Mouse (Mus musculus) embryonic facial prominence, embryonic 10.5 days (tissue): Measurements from ENCODE around the gene Fbxl16. TPM values are rescaled to one million over a fixed set of nuclear protein-coding genes. Genes with fewer than 3 reads are reported as not detected.
A peak's percentile ranks its signal among the peaks of the same experiment; 100 is the strongest.

Experiments used
- DNase-seq: peaks from one replicate; pipeline ENCODE4 v3.0.0-alpha.2; 2017; ENCODE audit warnings: low spot score
- H3K27ac ChIP-seq: fragments of 300-500 bp; sonication (generic); replicated peaks from 2 replicates; pipeline ENCODE4 v1.5.1; 2016; ENCODE audit warnings: mild to moderate bottlenecking
- H3K27me3 ChIP-seq: fragments of 300-500 bp; sonication (generic); replicated peaks from 2 replicates; pipeline ENCODE4 v1.6.1; 2016; ENCODE audit warnings: low read depth, mild to moderate bottlenecking; ENCODE audit not compliant: poor library complexity, severe bottlenecking
- H3K36me3 ChIP-seq: fragments of 300-500 bp; sonication (generic); replicated peaks from 2 replicates; pipeline ENCODE4 v1.6.1; 2016; ENCODE audit warnings: mild to moderate bottlenecking, moderate library complexity
- H3K4me1 ChIP-seq: fragments of 300-500 bp; sonication (generic); 2 replicates; pipeline ENCODE4 v1.6.1; 2016
- H3K4me3 ChIP-seq: fragments of 300-500 bp; sonication (generic); 2 replicates; pipeline ENCODE4 v1.5.1; 2016; ENCODE audit warnings: mild to moderate bottlenecking, moderate library complexity
- H3K9me3 ChIP-seq: fragments of 300-500 bp; sonication (generic); 2 replicates; pipeline ENCODE4 v1.6.1; 2016; ENCODE audit warnings: mild to moderate bottlenecking
- WGBS: fragments of 180-500 bp; shearing (Covaris S2); methylation state at CpG from one replicate; pipeline ENCODE4 v1.1.7; 2016; 5-methylcytosine and 5-hydroxymethylcytosine counted together
- polyA plus RNA-seq: library from polyadenylated mRNA; unstranded; fragments of >200 nt; fragmentation: Nextera tagmentation; extraction: Ambion mirVana; gene quantifications from 2 replicates; pipeline ENCODE4 v1.2.1, GENCODE M21; 2016

Fbxl16 gene
- 5.0 and 5.1 TPM in 2 replicates for polyA plus RNA-seq

DNA sequence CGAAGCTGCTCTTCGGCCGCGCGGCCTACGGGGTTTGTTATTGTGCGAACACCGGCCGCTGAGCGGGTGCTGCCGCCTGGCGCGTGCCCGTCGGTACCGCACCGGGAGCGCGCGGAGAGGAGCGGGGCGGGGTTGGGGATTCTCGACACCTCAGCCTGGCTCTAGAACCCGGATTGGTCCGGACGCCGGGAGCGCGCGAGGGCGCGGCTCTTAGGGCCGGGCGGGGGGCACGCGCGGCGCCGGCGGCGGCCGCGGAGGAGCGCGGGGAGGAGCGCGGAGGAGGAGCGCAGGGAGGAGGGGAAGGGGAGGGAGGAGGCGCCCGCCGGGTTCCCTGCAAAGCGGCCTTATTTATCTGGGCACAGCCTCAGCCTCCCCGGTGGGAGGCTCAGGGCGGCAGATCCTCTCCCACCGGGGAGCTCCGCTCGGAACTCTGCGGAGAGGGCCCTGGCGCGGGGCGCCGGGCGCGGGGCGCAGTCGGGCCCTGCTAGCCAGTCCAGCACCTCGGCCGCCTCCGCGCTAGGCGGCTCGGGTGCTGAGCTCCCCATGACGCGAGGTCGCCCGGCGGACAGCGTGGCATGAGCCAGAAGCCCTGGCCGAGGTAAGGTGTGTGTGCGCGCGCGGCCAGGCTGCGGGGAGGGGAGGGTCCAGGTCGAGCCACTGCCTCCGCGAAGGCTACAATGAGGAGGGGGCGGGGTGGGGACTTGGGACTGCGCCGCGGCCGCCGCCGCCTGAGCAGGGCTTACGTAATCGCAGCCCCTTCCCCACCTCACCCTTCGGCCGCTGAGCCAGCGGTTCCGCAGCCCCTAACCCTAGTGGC, at the start of gene Fbxl16:
Fbxl16 (plus strand) TSS at position 297 of the 817 bp plus-strand sequence.
- DNase-seq, result peak; percentile 88
- Histone ChIP-seq H3K4me3 (peak within 1 kb of the TSS; percentile 82), H3K27me3 (peaks cover 68% of the 10 kb centered on the region), H3K27ac (peak within 1 kb of the TSS; percentile 86), H3K9me3 (no peaks in the 10 kb centered on the region), H3K4me1 (peaks cover 34% of the 10 kb centered on the region), H3K36me3 (no peaks in the 10 kb centered on the region)
- WGBS, result under 1% methylated on average over 97 of the region's 100 CpGs

DNA sequence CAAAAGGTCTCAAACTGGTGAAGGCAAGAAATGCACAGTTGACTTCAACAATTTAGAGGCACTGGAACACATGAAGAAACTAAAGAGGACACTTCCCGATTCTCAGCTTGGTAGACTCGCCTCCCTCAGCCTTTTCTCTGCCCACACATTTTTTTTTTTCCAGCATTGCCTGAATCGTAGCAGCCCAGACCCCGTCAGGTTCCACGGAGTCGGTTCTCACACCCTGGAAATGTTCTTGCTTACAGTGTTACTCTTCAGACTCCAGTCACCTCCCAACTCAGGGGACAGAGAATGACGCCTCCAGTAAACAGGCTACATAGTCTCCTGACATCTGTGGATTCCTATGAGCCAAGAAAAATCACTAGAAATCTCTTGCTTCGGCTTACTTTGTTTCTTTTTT, 48.7 kb upstream of the Fbxl16 start:
- no peaks in the 10 kb centered on the region for H3K36me3 ChIP-seq
- H3K27ac ChIP-seq, result no peak overlapping the region
- WGBS, result 78% methylated on average over 8 of the region's 8 CpGs
- peaks cover 23% of the 10 kb centered on the region for H3K4me1 ChIP-seq
- no peak for DNase-seq
- H3K4me3 ChIP-seq, result no peak overlapping the region
- peaks cover 5% of the 10 kb centered on the region; the same call in 1 of the 2 replicates for H3K27me3 ChIP-seq
- no peaks in the 10 kb centered on the region for H3K9me3 ChIP-seq

DNA sequence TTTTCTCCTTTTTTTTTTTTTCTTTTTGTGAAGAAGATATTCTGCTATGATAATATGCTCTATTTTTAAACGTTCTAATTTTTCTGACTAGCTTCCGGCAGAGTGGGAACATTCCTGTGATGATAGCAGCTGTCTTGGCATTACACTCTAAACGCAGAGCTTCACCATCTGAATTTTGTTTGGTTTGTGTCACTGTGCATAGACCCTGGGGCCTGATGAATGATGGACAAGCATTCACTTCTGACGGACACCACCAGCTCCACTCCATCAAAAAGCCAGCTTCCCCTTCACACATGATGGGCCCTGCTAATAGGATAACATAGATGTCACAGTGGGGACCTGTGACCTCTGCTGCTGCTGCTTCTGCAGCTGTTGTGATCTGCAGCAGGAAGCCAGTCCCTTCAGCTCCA, 47.3 kb upstream of the Fbxl16 start:
- peaks cover 15% of the 10 kb centered on the region for H3K4me1 ChIP-seq
- no peaks in the 10 kb centered on the region for H3K9me3 ChIP-seq
- DNase-seq, result no peak
- H3K36me3 ChIP-seq, result no peaks in the 10 kb centered on the region
- H3K4me3 ChIP-seq, result no peak overlapping the region
- H3K27me3 ChIP-seq, result peaks cover 5% of the 10 kb centered on the region; the same call in 1 of the 2 replicates
- no peak overlapping the region for H3K27ac ChIP-seq
- 43% methylated on average over 4 of the region's 4 CpGs for WGBS

DNA sequence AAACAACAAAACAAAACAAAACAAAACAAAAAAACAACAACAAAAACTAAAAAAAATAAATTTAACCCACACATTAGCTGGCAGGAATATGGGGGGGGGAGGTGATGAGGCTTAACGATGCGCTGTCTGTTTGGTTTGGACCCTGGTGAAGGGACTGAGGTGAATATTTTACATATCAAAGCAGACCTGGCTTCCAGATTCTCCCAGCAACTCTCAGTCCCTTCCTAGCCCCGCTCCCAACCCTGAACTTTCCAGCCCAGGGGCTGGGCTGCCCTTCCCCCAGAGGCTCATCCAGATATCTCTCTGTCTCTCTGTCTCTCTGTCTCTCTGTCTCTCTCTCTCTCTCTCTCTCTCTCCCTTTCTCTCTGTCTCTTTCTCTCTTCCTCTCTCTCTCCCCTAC, 46.3 kb upstream of the Fbxl16 start:
- Histone ChIP-seq H3K4me3 (no peak overlapping the region), H3K36me3 (no peaks in the 10 kb centered on the region), H3K27ac (no peak overlapping the region), H3K27me3 (peaks cover 13% of the 10 kb centered on the region; the same call in 1 of the 2 replicates), H3K9me3 (no peaks in the 10 kb centered on the region), H3K4me1 (peaks cover 9% of the 10 kb centered on the region; the same call in 1 of the 2 replicates)
- no peak for DNase-seq
- WGBS, result 39% methylated on average over 3 of the region's 3 CpGs

DNA sequence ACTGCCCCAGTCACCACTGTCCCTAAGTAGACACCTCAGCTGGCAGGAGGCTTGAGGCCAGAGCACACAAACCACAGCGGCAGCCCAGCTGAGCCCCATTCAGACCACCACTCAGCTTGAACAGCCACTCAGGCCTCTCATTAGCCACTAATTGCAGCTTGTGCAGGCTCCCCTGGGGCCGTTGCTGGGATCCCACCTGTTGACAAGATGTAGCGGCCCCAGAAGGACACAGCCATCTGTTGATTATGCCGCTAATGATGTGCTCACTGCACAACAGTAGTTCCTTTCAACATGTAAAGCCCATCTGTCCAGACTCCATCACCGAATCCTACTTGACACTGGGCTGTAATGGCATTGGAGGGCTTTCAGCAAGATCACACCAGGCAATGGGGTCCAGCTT, 43.0 kb upstream of the Fbxl16 start:
- no peak overlapping the region for H3K4me3 ChIP-seq
- no peaks in the 10 kb centered on the region for H3K9me3 ChIP-seq
- peak; percentile 62 for DNase-seq
- H3K36me3 ChIP-seq, result no peaks in the 10 kb centered on the region
- peaks cover 24% of the 10 kb centered on the region for H3K27me3 ChIP-seq
- H3K4me1 ChIP-seq, result peaks cover 8% of the 10 kb centered on the region; the same call in 1 of the 2 replicates
- H3K27ac ChIP-seq, result no peak overlapping the region
- WGBS, result 47% methylated on average over 5 of the region's 5 CpGs

DNA sequence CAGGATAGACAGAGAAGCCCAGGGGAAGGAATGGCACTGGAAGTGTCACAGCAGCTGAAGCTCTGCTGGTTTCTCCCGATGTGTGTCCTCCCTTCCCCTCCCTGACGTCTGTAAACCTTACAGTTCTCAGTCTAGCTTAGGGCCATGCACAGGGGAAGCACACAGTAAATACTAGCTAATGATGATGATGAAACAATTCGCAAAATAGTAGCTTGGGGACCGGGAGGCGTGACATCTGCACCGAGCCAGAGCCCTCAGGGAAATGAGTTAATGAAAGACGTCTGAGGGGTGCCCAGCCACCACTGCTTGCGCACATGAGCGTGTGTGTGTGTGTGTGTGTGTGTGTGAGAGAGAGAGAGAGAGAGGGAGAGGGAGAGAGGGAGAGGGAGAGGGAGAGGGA, 39.6 kb upstream of the Fbxl16 start:
- Histone ChIP-seq H3K4me3 (no peak overlapping the region), H3K9me3 (no peaks in the 10 kb centered on the region), H3K4me1 (peaks cover 12% of the 10 kb centered on the region), H3K27ac (no peak overlapping the region), H3K27me3 (peaks cover 24% of the 10 kb centered on the region), H3K36me3 (no peaks in the 10 kb centered on the region)
- no peak for DNase-seq
- 46% methylated on average over 9 of the region's 9 CpGs for WGBS

DNA sequence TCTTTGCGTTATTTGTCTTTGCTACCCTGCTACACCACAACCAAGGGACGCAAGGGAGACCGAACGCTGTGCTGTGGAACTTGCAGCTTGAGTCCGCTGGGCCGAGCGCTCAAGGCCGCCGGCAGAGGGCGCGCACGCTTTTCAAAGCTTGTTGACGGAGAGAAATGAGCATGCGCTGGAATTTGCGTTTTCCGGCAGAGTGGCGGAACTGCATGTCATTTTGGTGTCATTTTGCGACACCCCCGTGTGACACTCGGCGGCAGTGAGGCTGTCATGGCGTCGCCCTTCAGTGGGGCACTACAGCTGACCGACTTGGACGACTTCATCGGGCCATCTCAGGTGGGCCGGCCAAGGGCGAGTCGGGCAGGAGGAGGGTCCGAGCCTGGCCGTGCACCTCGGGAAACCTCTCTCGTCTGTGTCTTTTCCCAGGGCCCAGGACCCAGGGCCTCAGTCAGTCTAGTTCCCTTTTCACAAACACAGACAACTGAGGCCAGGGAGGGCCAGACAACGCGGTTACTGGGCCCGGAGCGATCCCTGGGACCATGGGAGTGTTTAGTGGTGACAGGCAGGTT, 35.2 kb upstream of the Fbxl16 start, which contains the start of gene Narfl:
Narfl (plus strand) TSS at position 228 of the 572 bp plus-strand sequence.
- Histone ChIP-seq H3K4me3 (peak within 1 kb of the TSS; percentile 85), H3K9me3 (no peaks in the 10 kb centered on the region), H3K27ac (peak within 1 kb of the TSS; percentile 82), H3K4me1 (peaks cover 18% of the 10 kb centered on the region), H3K27me3 (peaks cover 8% of the 10 kb centered on the region; the same call in 1 of the 2 replicates), H3K36me3 (peaks cover 11% of the 10 kb centered on the region)
- under 1% methylated on average over 37 of the region's 37 CpGs for whole genome bisulfite sequencing
- peak; percentile 98 for DNase-seq

DNA sequence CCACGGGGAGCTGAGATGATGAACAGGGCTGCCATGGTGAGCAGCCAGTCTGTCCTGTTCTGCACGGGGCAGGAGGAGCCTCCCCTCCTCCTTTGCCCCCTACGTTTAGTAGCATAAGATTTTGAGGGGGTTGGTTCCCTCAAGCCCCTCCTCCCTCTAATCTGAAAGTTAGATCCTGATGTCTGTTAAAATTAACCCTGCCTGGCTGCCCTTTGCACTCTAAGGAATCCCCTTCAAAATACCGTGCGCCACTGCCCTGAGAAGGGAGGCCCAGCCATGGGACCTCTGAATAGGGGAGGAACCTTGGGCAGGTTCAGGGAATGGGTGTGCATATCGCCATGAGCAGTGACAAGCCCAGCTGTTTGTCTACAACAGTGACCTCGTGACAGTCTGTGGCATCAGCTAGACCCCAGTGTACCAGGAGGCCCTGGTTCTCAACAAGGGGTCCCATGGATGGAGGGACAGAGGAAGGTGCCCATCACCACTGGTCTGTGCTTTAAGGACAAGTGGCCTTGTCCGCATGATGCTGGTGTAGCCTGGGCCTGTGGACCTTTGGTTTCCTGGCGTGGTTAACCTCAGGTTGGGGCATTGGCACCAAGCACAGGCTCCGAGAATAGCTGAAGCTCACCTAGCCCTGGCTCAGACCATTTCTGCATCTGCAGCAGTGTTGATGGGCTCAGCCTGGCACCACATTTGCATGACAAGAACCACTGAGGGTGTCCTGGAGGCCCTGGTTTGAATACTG, 33.4 kb upstream of the Fbxl16 start:
- H3K4me3 ChIP-seq, result peak overlapping the region; percentile 16; the same call in 1 of the 2 replicates
- 81% methylated on average over 10 of the region's 10 CpGs for WGBS
- no peak for DNase-seq
- H3K27ac ChIP-seq, result no peak overlapping the region
- H3K36me3 ChIP-seq, result peaks cover 23% of the 10 kb centered on the region
- H3K4me1 ChIP-seq, result peaks cover 18% of the 10 kb centered on the region
- H3K27me3 ChIP-seq, result no peaks in the 10 kb centered on the region
- no peaks in the 10 kb centered on the region for H3K9me3 ChIP-seq

DNA sequence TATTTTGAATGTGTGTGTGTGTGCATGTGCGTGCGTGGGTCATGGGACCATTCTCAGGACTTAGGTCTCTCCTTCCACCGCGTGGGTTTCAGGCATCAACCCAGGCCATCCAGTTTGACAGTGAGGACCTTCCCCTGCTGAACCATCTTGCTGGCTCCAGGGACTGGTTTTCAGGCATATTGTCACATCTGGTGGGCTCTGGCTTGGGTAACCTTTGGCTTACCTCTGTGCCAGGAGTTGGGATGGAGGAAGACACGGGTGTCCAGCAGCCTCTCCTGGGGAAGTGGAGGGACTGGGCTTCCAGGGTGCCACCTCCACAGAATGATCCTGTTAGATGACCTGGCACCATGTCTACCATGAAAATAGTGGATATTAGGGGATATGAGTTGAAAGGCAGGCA, 30.9 kb upstream of the Fbxl16 start:
- 94% methylated on average over 5 of the region's 5 CpGs for WGBS
- Histone ChIP-seq H3K4me1 (peaks cover 22% of the 10 kb centered on the region), H3K36me3 (peaks cover 48% of the 10 kb centered on the region), H3K4me3 (no peak overlapping the region), H3K27me3 (no peaks in the 10 kb centered on the region), H3K9me3 (no peaks in the 10 kb centered on the region), H3K27ac (no peak overlapping the region)
- no peak for DNase-seq

DNA sequence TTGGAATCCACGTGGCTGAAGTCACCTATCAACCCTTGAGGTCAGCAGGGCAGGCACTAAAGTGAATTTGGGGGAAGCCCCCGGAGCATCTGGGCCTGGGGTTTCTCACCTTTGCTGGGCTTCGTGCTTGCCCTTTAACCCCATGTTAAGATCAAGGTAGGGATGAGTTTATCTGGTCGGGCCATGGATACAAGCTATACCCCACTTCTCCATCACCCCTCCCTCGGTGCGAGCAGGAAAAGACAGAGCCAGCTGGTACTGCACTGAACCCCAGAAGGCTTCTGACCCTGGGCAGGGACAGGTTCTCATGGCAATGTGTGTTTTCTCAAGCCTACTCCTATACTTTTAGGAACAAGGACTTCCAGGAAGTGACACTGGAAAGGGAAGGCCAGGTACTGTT, 27.5 kb upstream of the Fbxl16 start:
- 83% methylated on average over 6 of the region's 6 CpGs for WGBS
- DNase-seq, result no peak
- no peaks in the 10 kb centered on the region for H3K27me3 ChIP-seq
- H3K9me3 ChIP-seq, result no peaks in the 10 kb centered on the region
- no peak overlapping the region for H3K27ac ChIP-seq
- peaks cover 32% of the 10 kb centered on the region for H3K4me1 ChIP-seq
- H3K4me3 ChIP-seq, result no peak overlapping the region
- peaks cover 63% of the 10 kb centered on the region for H3K36me3 ChIP-seq

DNA sequence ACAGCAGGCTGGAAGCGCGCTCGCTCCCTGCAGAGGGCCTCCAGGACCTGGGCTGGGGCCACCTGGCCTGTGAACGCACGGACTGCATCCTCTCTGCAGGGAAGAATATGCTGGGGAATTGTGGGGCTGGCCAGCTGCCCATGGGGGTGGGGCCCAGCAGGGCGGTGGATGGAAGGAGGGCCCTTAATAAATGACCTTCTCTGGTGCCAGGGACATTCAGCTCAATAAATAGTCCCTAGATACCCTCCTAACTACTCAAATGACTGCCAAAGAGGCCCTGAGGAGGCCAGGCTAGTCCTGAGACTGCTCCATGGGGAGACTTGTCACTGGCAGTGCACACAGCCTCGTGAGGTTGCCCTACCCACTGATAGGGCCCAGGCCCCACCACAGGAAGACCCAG, 25.8 kb upstream of the Fbxl16 start:
- H3K27ac ChIP-seq, result no peak overlapping the region
- DNase-seq, result no peak
- 88% methylated on average over 7 of the region's 7 CpGs for WGBS
- peaks cover 66% of the 10 kb centered on the region for H3K36me3 ChIP-seq
- no peaks in the 10 kb centered on the region for H3K9me3 ChIP-seq
- peak overlapping the region; percentile 75; the same call in 1 of the 2 replicates for H3K4me3 ChIP-seq
- H3K27me3 ChIP-seq, result no peaks in the 10 kb centered on the region
- H3K4me1 ChIP-seq, result peaks cover 34% of the 10 kb centered on the region

DNA sequence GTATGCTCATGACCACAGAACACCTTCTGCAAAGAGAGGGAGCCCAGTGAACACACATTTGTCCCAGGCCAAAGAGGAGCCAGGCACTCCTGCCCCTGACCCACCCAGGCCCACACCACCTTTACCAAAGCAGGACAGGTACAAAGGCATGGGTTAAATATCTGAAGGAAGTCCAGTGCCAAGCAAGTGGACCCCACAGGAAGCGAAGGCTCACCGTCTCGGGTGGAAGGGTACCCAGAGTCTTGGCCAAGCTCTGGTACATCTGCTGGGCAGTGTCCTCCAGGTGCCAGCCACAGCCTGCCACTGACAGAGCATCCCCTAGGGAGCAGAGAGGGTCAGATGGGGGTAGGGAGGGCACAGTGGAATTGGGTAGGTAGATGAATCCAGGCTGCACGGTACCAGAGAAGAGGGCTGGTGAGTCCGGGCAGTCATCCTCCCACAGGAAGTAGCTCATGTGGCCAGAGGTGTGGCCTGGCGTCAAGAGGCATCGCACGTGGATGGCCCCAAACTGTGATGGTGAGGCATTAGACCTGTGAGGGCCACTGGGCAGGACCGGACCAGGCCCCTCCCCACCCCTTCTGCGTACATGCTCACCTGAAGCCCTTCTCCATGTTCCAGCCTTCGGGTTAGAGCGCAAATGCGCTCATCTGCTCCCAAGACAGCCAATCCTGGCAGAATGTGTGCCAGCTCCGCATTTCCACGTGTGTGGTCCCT, 24.9 kb upstream of the Fbxl16 start:
- Histone ChIP-seq H3K4me1 (peaks cover 34% of the 10 kb centered on the region), H3K9me3 (no peaks in the 10 kb centered on the region), H3K27me3 (no peaks in the 10 kb centered on the region), H3K36me3 (peaks cover 73% of the 10 kb centered on the region), H3K4me3 (peak overlapping the region; percentile 75), H3K27ac (peak overlapping the region; percentile 93)
- WGBS, result 85% methylated on average over 15 of the region's 15 CpGs
- no peak for DNase-seq
